Mouse (Mus musculus) E14TG2a.4 (cell line): Measurements from ENCODE around the gene Ttc7b.

ENCODE experiments used
- CTCF ChIP-seq: conservative IDR thresholded peaks from 2 replicates; pipeline ENCODE4 v1.5.1; 2014; ENCODE audit warnings: low read length
- NANOG ChIP-seq: IDR thresholded peaks from 2 replicates; pipeline ENCODE4 v1.6.1; 2014; ENCODE audit warnings: borderline replicate concordance, low read length, mixed read lengths
- POU5F1 ChIP-seq: IDR thresholded peaks from 2 replicates; pipeline ENCODE4 v1.6.1; 2014; ENCODE audit warnings: low read length, borderline replicate concordance

DNA sequence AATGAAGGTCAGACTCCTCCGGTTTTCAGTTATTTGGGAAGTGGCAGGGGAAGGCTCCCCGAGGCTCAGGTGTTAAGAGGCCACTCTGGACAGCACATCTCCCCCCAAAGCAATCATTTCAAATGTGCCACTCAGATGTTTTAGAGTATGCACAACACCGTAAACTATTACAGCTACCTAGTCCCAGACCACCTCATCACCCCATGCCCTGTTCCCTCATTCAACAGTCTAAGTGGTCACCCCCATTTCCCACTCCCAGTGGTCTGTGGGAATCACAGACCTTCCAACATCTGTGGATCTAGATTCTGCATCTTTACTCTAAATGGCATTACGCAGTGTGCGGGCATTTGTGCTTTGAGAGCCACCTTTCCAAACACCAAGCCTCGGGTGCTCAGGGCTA is 21.9 kb upstream of the Ttc7b start:
- TF ChIP-seq CTCF (no peak), POU5F1 (no peak), NANOG (no peak)
